Mouse (Mus musculus) cerebellum, adult 9-10 months (tissue): ENCODE results near the gene Aldh4a1.

Experiments
- DNase-seq: peaks from one replicate; pipeline ENCODE4 v3.0.0; 2022

Aldh4a1 gene

DNA sequence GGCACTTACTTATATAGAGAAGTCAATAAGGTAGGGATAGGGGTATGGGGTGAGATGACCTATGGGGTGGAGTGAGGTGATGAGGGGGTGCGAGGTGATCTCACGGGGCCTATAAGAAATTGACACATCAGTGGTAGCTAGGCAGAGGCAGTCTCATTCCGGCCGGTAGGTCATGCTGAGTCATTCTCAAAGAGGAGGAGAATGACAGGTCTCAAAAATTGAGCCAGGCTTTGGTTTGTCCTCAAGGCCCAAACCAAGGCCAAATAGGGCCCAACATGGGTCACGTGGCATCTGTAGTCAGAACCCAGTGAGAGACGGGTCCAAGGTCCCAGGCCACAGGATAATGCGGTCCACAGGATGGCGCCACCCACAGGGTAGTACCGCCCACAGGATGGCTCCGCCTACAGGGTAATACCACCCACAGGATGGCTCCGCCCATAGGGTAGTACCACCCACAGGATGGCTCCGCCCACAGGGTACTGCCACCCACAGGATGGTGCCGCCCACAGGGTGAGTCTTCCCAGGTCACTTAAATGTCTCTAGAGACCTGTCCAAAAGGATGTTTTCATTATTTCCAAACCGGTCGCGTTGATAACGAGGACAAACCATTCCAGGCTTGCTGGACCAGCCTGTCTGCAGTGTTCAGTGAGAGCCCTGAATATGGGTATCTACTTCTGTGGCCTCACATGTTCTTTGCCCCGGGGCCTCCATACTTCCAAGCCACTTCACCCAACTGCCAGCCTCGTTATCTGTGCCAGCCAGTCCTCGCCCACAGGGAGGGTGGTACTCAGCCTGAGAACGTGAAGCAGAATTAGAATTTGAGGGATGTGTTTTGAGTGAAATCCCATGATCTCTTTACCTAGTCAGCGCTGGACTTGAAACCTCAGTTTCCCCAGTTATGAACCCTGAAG is 61.3 kb downstream of the Aldh4a1 start:
- DNase-seq = no peak

DNA sequence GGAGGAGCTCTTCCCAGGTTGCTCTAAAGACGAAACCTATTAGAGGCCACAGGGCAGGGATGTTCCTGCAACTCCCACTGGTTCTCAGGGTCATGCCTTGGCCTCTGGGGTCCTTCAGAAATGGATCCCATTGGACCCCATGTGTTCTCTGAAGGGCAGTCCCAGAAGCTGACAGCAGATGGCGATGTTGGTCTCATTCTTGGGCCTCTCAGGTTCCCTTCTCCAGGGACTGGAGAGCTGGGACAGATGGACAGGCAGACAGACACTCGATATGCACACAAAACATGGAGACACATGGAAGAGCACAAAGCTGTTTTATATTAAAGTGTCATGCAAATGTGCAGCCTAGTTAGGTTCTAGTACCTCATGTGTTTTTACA is 62.0 kb downstream of the Aldh4a1 start:
- peak; percentile 33 for DNase-seq

DNA sequence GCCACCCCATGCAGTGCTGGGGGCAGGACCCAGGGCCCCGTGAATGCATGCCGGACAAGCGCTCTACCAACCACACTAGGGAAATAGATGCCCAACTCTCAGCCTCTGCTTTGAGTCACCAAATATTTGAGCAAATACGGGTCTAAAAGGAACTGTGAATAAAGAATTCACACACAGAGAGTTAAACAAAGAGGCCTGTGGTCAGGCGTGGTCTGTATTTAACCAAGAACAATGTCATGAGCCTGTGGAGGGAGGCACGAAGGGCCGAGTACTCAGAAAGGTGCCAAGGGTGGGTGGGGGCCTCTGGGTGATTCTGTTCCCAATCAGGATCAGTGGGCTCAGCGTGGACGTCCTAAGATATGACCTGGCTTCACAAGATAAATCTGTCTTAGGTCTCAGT is 65.4 kb downstream of the Aldh4a1 start:
- no peak for DNase-seq

DNA sequence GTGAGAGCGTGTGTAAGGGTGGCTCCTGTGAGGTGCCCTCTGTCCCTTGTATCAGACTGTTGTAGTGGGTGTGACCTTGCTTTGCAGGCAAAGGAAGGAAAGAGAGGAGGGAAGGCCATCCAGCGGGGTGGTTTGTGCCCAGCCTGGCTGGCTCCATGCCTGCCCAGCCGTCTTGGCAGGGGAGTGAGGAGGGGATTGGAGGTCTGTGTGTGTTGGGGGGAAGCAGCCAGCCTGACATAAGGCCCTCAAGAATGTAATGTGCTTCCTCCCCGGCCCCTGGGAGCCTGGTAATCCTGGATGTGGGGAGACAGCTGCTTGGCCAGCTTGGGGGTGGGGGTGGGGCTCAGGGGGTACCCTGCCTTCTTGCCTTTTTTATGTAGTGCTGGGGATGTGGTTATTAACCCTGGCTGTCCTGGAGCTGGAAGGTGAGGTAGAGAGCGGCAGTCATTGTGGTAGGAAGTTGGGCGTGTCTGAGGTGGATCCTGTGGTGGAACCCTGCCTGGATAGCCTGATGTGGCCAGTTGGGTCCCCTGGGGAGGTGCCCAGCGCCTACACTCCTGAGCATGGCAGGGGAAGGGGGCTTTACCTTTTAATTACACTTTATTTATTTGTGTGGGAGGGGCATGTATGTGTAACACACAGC is 67.1 kb downstream of the Aldh4a1 start:
- DNase-seq = no peak

DNA sequence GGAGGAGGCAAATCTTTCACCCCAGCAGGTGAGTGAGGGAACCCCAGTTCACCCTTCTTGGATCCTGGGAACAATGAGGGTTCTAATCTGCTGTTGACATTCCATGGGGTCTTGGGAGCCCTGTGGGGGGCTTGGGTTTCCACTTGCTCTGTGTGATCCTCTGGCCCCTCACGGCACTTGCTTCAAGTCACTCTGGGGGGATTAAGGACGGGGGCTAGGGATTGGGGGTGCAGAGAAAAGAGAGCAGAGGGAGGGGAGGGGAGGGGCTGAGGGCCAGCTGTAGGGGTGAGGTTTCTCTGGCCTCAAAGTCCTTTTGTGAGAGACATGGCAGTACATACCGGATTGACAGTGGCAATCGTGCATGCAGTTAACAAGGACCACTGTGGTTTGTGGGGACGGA is 70.6 kb downstream of the Aldh4a1 start:
- no peak for DNase-seq

DNA sequence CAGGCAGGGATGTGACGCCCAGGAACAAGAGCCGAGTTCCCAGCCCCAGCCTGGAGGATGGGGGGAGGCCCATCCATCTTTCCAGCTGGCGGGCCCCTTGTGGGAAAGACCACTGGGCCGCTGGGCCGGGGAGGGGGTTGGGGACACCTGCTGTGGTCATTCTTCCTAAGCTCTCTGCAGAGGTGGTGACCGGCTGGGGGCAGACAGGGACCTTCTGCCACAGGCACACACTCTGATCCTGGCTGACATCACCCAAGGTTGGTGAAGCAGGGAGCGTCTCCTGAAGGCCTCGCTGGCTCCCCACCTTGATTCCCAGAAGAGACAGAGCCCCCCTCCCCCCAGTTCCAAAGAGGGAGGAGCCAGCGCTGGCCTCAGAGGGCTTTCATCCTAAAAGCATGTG is 75.1 kb downstream of the Aldh4a1 start:
- DNase-seq = no peak

DNA sequence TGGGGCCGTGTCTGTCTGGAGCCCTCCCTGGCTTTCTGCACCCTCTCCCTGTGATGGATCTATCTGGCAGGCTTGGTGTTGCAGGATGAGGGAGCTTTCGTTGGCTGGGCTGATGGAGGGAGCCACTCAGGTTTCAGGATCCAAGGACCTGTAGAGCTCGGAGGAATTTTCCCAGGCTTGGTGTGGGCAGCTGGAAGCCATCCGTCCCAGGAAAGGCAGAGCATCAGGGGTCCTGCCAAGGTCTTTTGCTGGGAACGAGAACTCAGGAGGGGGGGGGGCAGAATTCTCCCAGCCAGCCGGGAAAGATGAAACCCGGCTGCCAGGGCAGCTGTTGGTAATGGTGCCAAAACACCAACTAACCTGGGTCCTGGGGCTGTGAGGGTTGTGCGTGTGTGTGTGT is 75.9 kb downstream of the Aldh4a1 start:
- DNase-seq = no peak
